Mouse (Mus musculus): Measurements from ENCODE around the gene Zfp14.

GRCm38 (mm10) chr7:30072146-30073028, 21.2 kb upstream of the Zfp14 start, which contains the start of gene Zfp82:
- TF ChIP-seq CTCF (IDR thresholded peaks at IDR 0.05; ENCODE audit: low read depth) (no peak), EP300 (IDR thresholded peaks at IDR 0.05; ENCODE audit: low read depth) (no peak)

Data from liver, postnatal 0 days (tissue).